Mouse (Mus musculus): Measurements from ENCODE around the gene Nme6. TPM values are rescaled to one million over a fixed set of nuclear protein-coding genes. Genes with fewer than 3 reads are reported as not detected.

Nme6 gene
- polyA plus RNA-seq, 1 experiment, result 41.2 TPM

DNA sequence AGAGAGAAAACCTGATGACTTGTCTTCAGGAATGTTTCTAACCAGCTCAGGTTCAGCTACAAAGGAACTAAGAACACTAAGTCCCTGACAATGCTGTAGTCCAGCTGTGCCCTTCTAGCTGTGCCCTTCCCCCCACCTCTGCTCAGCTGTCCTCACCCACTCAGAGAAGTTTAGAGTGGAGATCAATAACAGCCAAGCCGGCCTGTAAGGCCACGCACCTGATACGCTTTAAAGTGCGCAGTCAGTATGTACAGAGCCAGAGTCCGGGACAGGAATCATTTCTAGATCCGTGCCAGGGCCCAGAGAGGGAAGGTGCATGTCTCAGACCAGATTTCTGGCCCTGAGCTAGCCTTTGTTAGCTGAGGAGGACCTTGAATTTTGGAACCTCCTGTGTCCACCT, 23.4 kb downstream of the Nme6 start:
- TF ChIP-seq CTCF (IDR thresholded peaks at IDR 0.05; ENCODE audit: low read depth, low read length) (no peak), EP300 (IDR thresholded peaks at IDR 0.05; ENCODE audit: insufficient read depth, low read depth, low read length) (no peak), POLR2A (IDR thresholded peaks at IDR 0.05; ENCODE audit: insufficient read depth, low read length) (no peak)

GRCm38 (mm10) chr9:109862397-109863044, 30.0 kb downstream of the Nme6 start:
- Histone ChIP-seq H3K27me3 (ENCODE audit: control insufficient read depth, insufficient read depth, low read length, poor library complexity, severe bottlenecking) (no peaks in the 10 kb centered on the region), H3K9ac (ENCODE audit: low read depth, poor library complexity, severe bottlenecking) (no peak overlapping the region), H3K4me1 (ENCODE audit: control insufficient read depth, insufficient read depth, low read length) (peaks cover 5% of the 10 kb centered on the region), H3K9me3 (replicated peaks; ENCODE audit: control insufficient read depth, insufficient read depth, low read length, poor library complexity, severe bottlenecking) (no peaks in the 10 kb centered on the region), H3K4me3 (ENCODE audit: low read depth, low read length) (no peak overlapping the region), H3K27ac (ENCODE audit: insufficient read depth, low read length) (no peak overlapping the region), H3K36me3 (ENCODE audit: control insufficient read depth, insufficient read depth, low read length, poor library complexity, severe bottlenecking) (no peaks in the 10 kb centered on the region)
- peak; percentile 96 for TF ChIP-seq CTCF (IDR thresholded peaks at IDR 0.05; ENCODE audit: low read depth, low read length)
- no peak for TF ChIP-seq EP300 (IDR thresholded peaks at IDR 0.05; ENCODE audit: insufficient read depth, low read depth, low read length)
- TF ChIP-seq POLR2A (IDR thresholded peaks at IDR 0.05; ENCODE audit: insufficient read depth, low read length), result no peak

More for the DNA sequence above, 23.4 kb downstream of the Nme6 start:
- H3K36me3 ChIP-seq (ENCODE audit: control insufficient read depth, insufficient read depth, low read length, poor library complexity, severe bottlenecking), result no peaks in the 10 kb centered on the region
- no peak overlapping the region for H3K9ac ChIP-seq (ENCODE audit: low read depth, poor library complexity, severe bottlenecking)
- no peak overlapping the region for H3K4me3 ChIP-seq (ENCODE audit: low read depth, low read length)
- H3K27me3 ChIP-seq (ENCODE audit: control insufficient read depth, insufficient read depth, low read length, poor library complexity, severe bottlenecking), result no peaks in the 10 kb centered on the region
- no peaks in the 10 kb centered on the region for H3K4me1 ChIP-seq (ENCODE audit: control insufficient read depth, insufficient read depth, low read length)
- H3K27ac ChIP-seq (ENCODE audit: insufficient read depth, low read length), result no peak overlapping the region
- H3K9me3 ChIP-seq (replicated peaks; ENCODE audit: control insufficient read depth, insufficient read depth, low read length, poor library complexity, severe bottlenecking), result no peaks in the 10 kb centered on the region

DNA sequence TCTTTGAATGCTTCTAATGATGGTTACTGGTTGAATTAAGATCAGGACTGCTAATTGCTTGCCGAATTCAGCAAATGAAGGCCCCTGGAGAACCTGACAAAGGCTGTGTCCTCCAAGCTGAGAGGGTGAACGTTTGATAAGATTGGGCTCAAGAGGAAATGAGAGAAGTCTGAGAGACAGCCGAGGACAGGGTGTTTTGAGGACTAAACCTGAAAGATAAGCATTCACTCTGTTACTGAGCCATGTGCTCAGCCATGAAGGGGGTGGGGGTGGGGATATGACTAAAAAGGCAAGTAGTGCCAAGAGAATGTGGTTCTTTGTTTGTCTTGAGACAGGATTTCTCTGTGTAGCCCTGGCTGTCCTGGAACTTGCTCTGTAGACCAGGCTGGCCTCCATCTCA, 30.5 kb downstream of the Nme6 start:
- TF ChIP-seq POLR2A (IDR thresholded peaks at IDR 0.05; ENCODE audit: insufficient read depth, low read length) (no peak), EP300 (IDR thresholded peaks at IDR 0.05; ENCODE audit: insufficient read depth, low read depth, low read length) (no peak), CTCF (IDR thresholded peaks at IDR 0.05; ENCODE audit: low read depth, low read length) (no peak)
- Histone ChIP-seq H3K27me3 (ENCODE audit: control insufficient read depth, insufficient read depth, low read length, poor library complexity, severe bottlenecking) (no peaks in the 10 kb centered on the region), H3K9me3 (replicated peaks; ENCODE audit: control insufficient read depth, insufficient read depth, low read length, poor library complexity, severe bottlenecking) (no peaks in the 10 kb centered on the region), H3K4me3 (ENCODE audit: low read depth, low read length) (no peak overlapping the region), H3K9ac (ENCODE audit: low read depth, poor library complexity, severe bottlenecking) (no peak overlapping the region), H3K36me3 (ENCODE audit: control insufficient read depth, insufficient read depth, low read length, poor library complexity, severe bottlenecking) (no peaks in the 10 kb centered on the region), H3K4me1 (ENCODE audit: control insufficient read depth, insufficient read depth, low read length) (peaks cover 5% of the 10 kb centered on the region), H3K27ac (ENCODE audit: insufficient read depth, low read length) (no peak overlapping the region)

DNA sequence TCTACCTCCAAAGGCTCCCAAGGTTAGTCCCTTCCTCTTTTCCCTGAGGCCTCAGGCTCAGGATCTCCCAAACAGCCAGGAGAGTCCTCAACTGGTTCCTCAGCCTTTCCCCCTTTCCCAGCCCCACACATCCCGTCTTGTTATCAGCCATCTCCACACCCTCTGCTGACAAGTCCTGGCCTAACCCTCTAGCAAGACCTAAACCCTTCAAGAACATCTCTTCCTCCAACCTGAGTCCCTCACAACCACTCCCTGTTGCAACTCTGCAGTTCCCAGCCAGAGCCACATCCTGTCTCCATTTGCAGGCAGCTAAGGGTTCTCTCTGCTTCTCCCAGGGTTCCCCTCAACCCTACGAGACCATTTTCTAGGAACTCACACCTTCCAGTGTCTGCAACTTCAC, 33.7 kb downstream of the Nme6 start:
- Histone ChIP-seq H3K27me3 (ENCODE audit: control insufficient read depth, insufficient read depth, low read length, poor library complexity, severe bottlenecking) (no peaks in the 10 kb centered on the region), H3K4me1 (ENCODE audit: control insufficient read depth, insufficient read depth, low read length) (peaks cover 5% of the 10 kb centered on the region), H3K9ac (ENCODE audit: low read depth, poor library complexity, severe bottlenecking) (no peak overlapping the region), H3K9me3 (replicated peaks; ENCODE audit: control insufficient read depth, insufficient read depth, low read length, poor library complexity, severe bottlenecking) (no peaks in the 10 kb centered on the region), H3K36me3 (ENCODE audit: control insufficient read depth, insufficient read depth, low read length, poor library complexity, severe bottlenecking) (no peaks in the 10 kb centered on the region), H3K4me3 (ENCODE audit: low read depth, low read length) (no peak overlapping the region), H3K27ac (ENCODE audit: insufficient read depth, low read length) (no peak overlapping the region)
- TF ChIP-seq CTCF (IDR thresholded peaks at IDR 0.05; ENCODE audit: low read depth, low read length) (no peak), POLR2A (IDR thresholded peaks at IDR 0.05; ENCODE audit: insufficient read depth, low read length) (no peak), EP300 (IDR thresholded peaks at IDR 0.05; ENCODE audit: insufficient read depth, low read depth, low read length) (no peak)

GRCm38 (mm10) chr9:109870983-109871572, 38.5 kb downstream of the Nme6 start:
- no peak for TF ChIP-seq CTCF (IDR thresholded peaks at IDR 0.05; ENCODE audit: low read depth, low read length)
- peak overlapping the region; percentile 72 for H3K9ac ChIP-seq (ENCODE audit: low read depth, poor library complexity, severe bottlenecking)
- no peaks in the 10 kb centered on the region for H3K36me3 ChIP-seq (ENCODE audit: control insufficient read depth, insufficient read depth, low read length, poor library complexity, severe bottlenecking)
- H3K27me3 ChIP-seq (ENCODE audit: control insufficient read depth, insufficient read depth, low read length, poor library complexity, severe bottlenecking), result no peaks in the 10 kb centered on the region
- peaks cover 4% of the 10 kb centered on the region for H3K4me1 ChIP-seq (ENCODE audit: control insufficient read depth, insufficient read depth, low read length)
- H3K4me3 ChIP-seq (ENCODE audit: low read depth, low read length), result peak overlapping the region; percentile 71
- H3K9me3 ChIP-seq (replicated peaks; ENCODE audit: control insufficient read depth, insufficient read depth, low read length, poor library complexity, severe bottlenecking), result no peaks in the 10 kb centered on the region
- H3K27ac ChIP-seq (ENCODE audit: insufficient read depth, low read length), result peak overlapping the region; percentile 95

Data from ES-Bruce4 (cell line).